Mouse (Mus musculus) kidney, adult 2 months (tissue): ENCODE data around the gene Colca2.

Experiments
- CTCF ChIP-seq: fragments of 200-500 bp; conservative IDR thresholded peaks from 2 replicates; pipeline ENCODE4 v1.5.1; 2011; ENCODE audit warnings: low read depth, mild to moderate bottlenecking, control low read depth, low read length, moderate library complexity, mixed read lengths; ENCODE audit not compliant: insufficient read depth, insufficient read length
- POLR2A ChIP-seq: fragments of 200-500 bp; IDR thresholded peaks from one replicate; pipeline ENCODE4 v1.6.1; 2011; ENCODE audit warnings: low read depth, low read length, control low read depth

- no peak for TF ChIP-seq CTCF
- no peak for TF ChIP-seq POLR2A
Measured at GRCm38 (mm10) chr9:51268852-51269251, 9.5 kb downstream of the Colca2 start.
